Mouse (Mus musculus): ENCODE measurements around the gene Gclc. TPM values are rescaled to one million over a fixed set of nuclear protein-coding genes. Genes with fewer than 3 reads are reported as not detected.
A peak's percentile ranks its signal among the peaks of the same experiment; 100 is the strongest.

Gclc gene
- polyA plus RNA-seq, 1 experiment from 2014 or later: 16.4 TPM

GRCm38 (mm10) chr9:77771765-77772383 lies 17.5 kb downstream of the Gclc start:
- Histone ChIP-seq H3K9me3 (ENCODE audit: control insufficient read depth, low read length) (no peaks in the 10 kb centered on the region), H3K4me1 (replicated peaks; ENCODE audit: control insufficient read depth, insufficient read depth, low read length) (0 out of 2 replicates have a peak, but pooled peaks cover 3% of the 10 kb centered on the region), H3K4me2 (ENCODE audit: low read depth, low read length) (no peak overlapping the region), H3K36me3 (ENCODE audit: control insufficient read depth, insufficient read depth, low read length) (0 out of 2 replicates have a peak, but pooled peaks cover 6% of the 10 kb centered on the region), H3K9ac (ENCODE audit: low read length) (no peak overlapping the region), H3K27me3 (ENCODE audit: control insufficient read depth, insufficient read depth, low read depth, low read length) (no peaks in the 10 kb centered on the region), H3K4me3 (ENCODE audit: low read length) (no peak overlapping the region), H3K27ac (ENCODE audit: low read length) (no peak overlapping the region)
- no peak for ATAC-seq (ENCODE audit: low read depth)
- WGBS: 71% methylated on average over 10 of the region's 10 CpGs

GRCm38 (mm10) chr9:77776720-77777515 lies 22.6 kb downstream of the Gclc start:
- Histone ChIP-seq H3K9me3 (ENCODE audit: control insufficient read depth, low read length) (no peaks in the 10 kb centered on the region), H3K27ac (ENCODE audit: low read length) (no peak overlapping the region), H3K9ac (ENCODE audit: low read length) (no peak overlapping the region), H3K36me3 (ENCODE audit: control insufficient read depth, insufficient read depth, low read length) (peaks cover 13% of the 10 kb centered on the region; the same call in 1 of the 2 replicates), H3K4me1 (replicated peaks; ENCODE audit: control insufficient read depth, insufficient read depth, low read length) (peaks cover 3% of the 10 kb centered on the region), H3K4me2 (ENCODE audit: low read depth, low read length) (no peak overlapping the region), H3K4me3 (ENCODE audit: low read length) (no peak overlapping the region), H3K27me3 (ENCODE audit: control insufficient read depth, insufficient read depth, low read depth, low read length) (no peaks in the 10 kb centered on the region)
- no peak for ATAC-seq (ENCODE audit: low read depth)
- WGBS: 58% methylated on average over 7 of the region's 7 CpGs

- ATAC-seq (ENCODE audit: low read depth): no peak
- 92% methylated on average over 5 of the region's 5 CpGs for WGBS
- H3K27me3 ChIP-seq (ENCODE audit: control insufficient read depth, insufficient read depth, low read depth, low read length): no peaks in the 10 kb centered on the region
Measured at GRCm38 (mm10) chr9:77777622-77778021, 23.3 kb downstream of the Gclc start.

GRCm38 (mm10) chr9:77779711-77780110 lies 25.4 kb downstream of the Gclc start:
- no peaks in the 10 kb centered on the region for H3K9me3 ChIP-seq (ENCODE audit: control insufficient read depth, low read length)
- no peak overlapping the region for H3K4me3 ChIP-seq (ENCODE audit: low read length)
- H3K36me3 ChIP-seq (ENCODE audit: control insufficient read depth, insufficient read depth, low read length): peaks cover 13% of the 10 kb centered on the region; the same call in 1 of the 2 replicates
- H3K4me2 ChIP-seq (ENCODE audit: low read depth, low read length): no peak overlapping the region
- no peak for ATAC-seq (ENCODE audit: low read depth)
- no peaks in the 10 kb centered on the region for H3K27me3 ChIP-seq (ENCODE audit: control insufficient read depth, insufficient read depth, low read depth, low read length)
- H3K9ac ChIP-seq (ENCODE audit: low read length): no peak overlapping the region
- WGBS: 85% methylated on average over 4 of the region's 4 CpGs
- H3K4me1 ChIP-seq (replicated peaks; ENCODE audit: control insufficient read depth, insufficient read depth, low read length): peaks cover 8% of the 10 kb centered on the region
- no peak overlapping the region for H3K27ac ChIP-seq (ENCODE audit: low read length)

More at GRCm38 (mm10) chr9:77777622-77778021, 23.3 kb downstream of the Gclc start:
- H3K4me3 ChIP-seq (ENCODE audit: low read length): no peak overlapping the region
- peaks cover 3% of the 10 kb centered on the region for H3K4me1 ChIP-seq (replicated peaks; ENCODE audit: control insufficient read depth, insufficient read depth, low read length)
- peaks cover 13% of the 10 kb centered on the region; the same call in 1 of the 2 replicates for H3K36me3 ChIP-seq (ENCODE audit: control insufficient read depth, insufficient read depth, low read length)
- no peaks in the 10 kb centered on the region for H3K9me3 ChIP-seq (ENCODE audit: control insufficient read depth, low read length)
- H3K27ac ChIP-seq (ENCODE audit: low read length): no peak overlapping the region
- H3K4me2 ChIP-seq (ENCODE audit: low read depth, low read length): no peak overlapping the region
- H3K9ac ChIP-seq (ENCODE audit: low read length): no peak overlapping the region

GRCm38 (mm10) chr9:77781453-77782163 lies 27.3 kb downstream of the Gclc start:
- 31% methylated on average over 5 of the region's 5 CpGs for WGBS
- H3K9me3 ChIP-seq (ENCODE audit: control insufficient read depth, low read length): no peaks in the 10 kb centered on the region
- H3K4me1 ChIP-seq (replicated peaks; ENCODE audit: control insufficient read depth, insufficient read depth, low read length): peaks cover 8% of the 10 kb centered on the region
- peak overlapping the region; percentile 10; the same call in 1 of the 2 replicates for H3K9ac ChIP-seq (ENCODE audit: low read length)
- no peak overlapping the region for H3K4me3 ChIP-seq (ENCODE audit: low read length)
- H3K4me2 ChIP-seq (ENCODE audit: low read depth, low read length): 0 out of 2 replicates have a peak overlapping the region, but pooled peaks have one; percentile 17
- ATAC-seq (ENCODE audit: low read depth): peak; percentile 61; the same call in 1 of the 2 replicates
- peaks cover 7% of the 10 kb centered on the region; the same call in 1 of the 2 replicates for H3K36me3 ChIP-seq (ENCODE audit: control insufficient read depth, insufficient read depth, low read length)
- peak overlapping the region; percentile 92 for H3K27ac ChIP-seq (ENCODE audit: low read length)
- no peaks in the 10 kb centered on the region for H3K27me3 ChIP-seq (ENCODE audit: control insufficient read depth, insufficient read depth, low read depth, low read length)

GRCm38 (mm10) chr9:77782201-77782600 lies 27.9 kb downstream of the Gclc start:
- Histone ChIP-seq H3K4me1 (replicated peaks; ENCODE audit: control insufficient read depth, insufficient read depth, low read length) (peaks cover 8% of the 10 kb centered on the region), H3K4me3 (ENCODE audit: low read length) (no peak overlapping the region), H3K4me2 (ENCODE audit: low read depth, low read length) (no peak overlapping the region), H3K9ac (ENCODE audit: low read length) (no peak overlapping the region), H3K9me3 (ENCODE audit: control insufficient read depth, low read length) (no peaks in the 10 kb centered on the region), H3K27ac (ENCODE audit: low read length) (no peak overlapping the region), H3K27me3 (ENCODE audit: control insufficient read depth, insufficient read depth, low read depth, low read length) (no peaks in the 10 kb centered on the region), H3K36me3 (ENCODE audit: control insufficient read depth, insufficient read depth, low read length) (peaks cover 7% of the 10 kb centered on the region)
- peak; percentile 74 for ATAC-seq (ENCODE audit: low read depth)
- WGBS: 14% methylated on average over 4 of the region's 4 CpGs

- peaks cover 8% of the 10 kb centered on the region for H3K4me1 ChIP-seq (replicated peaks; ENCODE audit: control insufficient read depth, insufficient read depth, low read length)
- no peak overlapping the region for H3K9ac ChIP-seq (ENCODE audit: low read length)
- peak overlapping the region; percentile 60 for H3K27ac ChIP-seq (ENCODE audit: low read length)
- H3K9me3 ChIP-seq (ENCODE audit: control insufficient read depth, low read length): no peaks in the 10 kb centered on the region
- H3K27me3 ChIP-seq (ENCODE audit: control insufficient read depth, insufficient read depth, low read depth, low read length): no peaks in the 10 kb centered on the region
- H3K4me2 ChIP-seq (ENCODE audit: low read depth, low read length): no peak overlapping the region
- no peak overlapping the region for H3K4me3 ChIP-seq (ENCODE audit: low read length)
- ATAC-seq (ENCODE audit: low read depth): no peak
- WGBS: 79% methylated on average over 13 of the region's 13 CpGs
- peaks cover 8% of the 10 kb centered on the region for H3K36me3 ChIP-seq (ENCODE audit: control insufficient read depth, insufficient read depth, low read length)
Measured at GRCm38 (mm10) chr9:77783006-77783405, 28.7 kb downstream of the Gclc start.

GRCm38 (mm10) chr9:77785466-77785865 lies 31.1 kb downstream of the Gclc start:
- Histone ChIP-seq H3K4me3 (ENCODE audit: low read length) (no peak overlapping the region), H3K4me1 (replicated peaks; ENCODE audit: control insufficient read depth, insufficient read depth, low read length) (peaks cover 8% of the 10 kb centered on the region), H3K27ac (ENCODE audit: low read length) (no peak overlapping the region), H3K36me3 (ENCODE audit: control insufficient read depth, insufficient read depth, low read length) (peaks cover 10% of the 10 kb centered on the region), H3K27me3 (ENCODE audit: control insufficient read depth, insufficient read depth, low read depth, low read length) (no peaks in the 10 kb centered on the region), H3K9ac (ENCODE audit: low read length) (no peak overlapping the region), H3K4me2 (ENCODE audit: low read depth, low read length) (no peak overlapping the region), H3K9me3 (ENCODE audit: control insufficient read depth, low read length) (no peaks in the 10 kb centered on the region)
- 85% methylated on average over 8 of the region's 8 CpGs for WGBS
- ATAC-seq (ENCODE audit: low read depth): no peak

GRCm38 (mm10) chr9:77787936-77788335 lies 33.6 kb downstream of the Gclc start:
- H3K4me2 ChIP-seq (ENCODE audit: low read depth, low read length): no peak overlapping the region
- H3K9me3 ChIP-seq (ENCODE audit: control insufficient read depth, low read length): no peaks in the 10 kb centered on the region
- no peak for ATAC-seq (ENCODE audit: low read depth)
- H3K36me3 ChIP-seq (ENCODE audit: control insufficient read depth, insufficient read depth, low read length): peaks cover 16% of the 10 kb centered on the region
- no peaks in the 10 kb centered on the region for H3K27me3 ChIP-seq (ENCODE audit: control insufficient read depth, insufficient read depth, low read depth, low read length)
- WGBS: 90% methylated on average over 7 of the region's 7 CpGs
- H3K4me1 ChIP-seq (replicated peaks; ENCODE audit: control insufficient read depth, insufficient read depth, low read length): peaks cover 1% of the 10 kb centered on the region; the same call in 1 of the 2 replicates
- H3K27ac ChIP-seq (ENCODE audit: low read length): no peak overlapping the region
- no peak overlapping the region for H3K9ac ChIP-seq (ENCODE audit: low read length)
- H3K4me3 ChIP-seq (ENCODE audit: low read length): no peak overlapping the region

All from lung, embryonic 16.5 days (tissue).